Mouse (Mus musculus) megakaryocyte, embryonic 14.5 days (primary cell): ENCODE results near the gene Vsir.

ENCODE experiments used
- FLI1 ChIP-seq: IDR thresholded peaks from 2 replicates; pipeline ENCODE4 v1.6.1; 2012; ENCODE audit warnings: low read length, inconsistent platforms, mixed read lengths
- GATA1 ChIP-seq: IDR thresholded peaks from 3 replicates; pipeline ENCODE4 v1.6.1; 2012; ENCODE audit warnings: mixed read lengths, low read length, inconsistent platforms, borderline replicate concordance

- TF ChIP-seq GATA1 = no peak
- no peak for TF ChIP-seq FLI1
Measured at GRCm38 (mm10) chr10:60361615-60362309, 15.1 kb downstream of the Vsir start.
